Mouse (Mus musculus): ENCODE data around the gene Cyp4a32. TPM values are rescaled to one million over a fixed set of nuclear protein-coding genes. Genes with fewer than 3 reads are reported as not detected.

Gene Cyp4a32
- total RNA-seq (2023): not detected in 4 replicates

GRCm38 (mm10) chr4:115600611-115601010, at the start of gene Cyp4a32:
Cyp4a32 (plus strand) TSS chr4:115600969.

GRCm38 (mm10) chr4:115563401-115563800, 37.4 kb upstream of the Cyp4a32 start, which contains the start of gene Cyp4a31:
Cyp4a31 (plus strand) TSS chr4:115563649.

DNA sequence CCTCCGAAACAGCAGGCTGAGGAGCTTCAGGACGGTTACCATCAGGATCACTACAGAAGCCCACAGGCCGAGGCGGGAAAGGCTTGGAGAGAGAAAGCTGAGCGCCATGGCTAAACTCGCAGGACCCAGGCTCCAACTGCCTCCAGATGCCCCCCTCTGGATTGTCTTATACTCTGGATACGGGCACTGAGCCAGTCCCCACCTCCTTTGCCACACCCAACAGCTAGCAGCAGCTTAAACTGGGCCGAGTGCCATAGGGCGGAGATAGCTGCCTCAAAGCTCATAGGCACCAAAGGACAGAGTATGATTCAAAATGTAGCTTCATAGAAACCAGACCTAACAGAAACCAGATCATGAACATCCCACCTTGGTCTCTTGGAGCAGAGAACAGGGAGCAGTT, 46.8 kb downstream of the Cyp4a32 start, which contains the start of gene Cyp4b1:
Gene Cyp4b1, minus strand, starts transcription at position 144 of the 400 bp plus-strand sequence.

Other genes with a start within 250 kb of the Cyp4a32 start
- gene Cyp4a12b, start 189.3 kb upstream of the Cyp4a32 start, total RNA-seq (2023): not detected in 4 replicates
- not detected in 4 replicates for gene Cyp4a30b, start 148.4 kb upstream of the Cyp4a32 start, total RNA-seq (2023)
- not detected in 4 replicates for gene Cyp4a14, start 104.8 kb upstream of the Cyp4a32 start, total RNA-seq (2023)
- gene Cyp4a10, start 82.7 kb upstream of the Cyp4a32 start, total RNA-seq (2023): not detected in 4 replicates
- not detected in 4 replicates for gene Cyp4a31, start 37.3 kb upstream of the Cyp4a32 start, total RNA-seq (2023)
- gene Cyp4b1, start 46.8 kb downstream of the Cyp4a32 start, total RNA-seq (2023): not detected in 4 replicates
- gene Efcab14, start 136.8 kb downstream of the Cyp4a32 start, total RNA-seq (2023): 40.0 to 46.2 TPM (median 43.4 TPM) in 4 replicates
- gene Tex38, start 180.0 kb downstream of the Cyp4a32 start, total RNA-seq (2023): 0.97 to 1.3 TPM in 2 of 4 replicates, not detected in the others
- gene Atpaf1, start 183.8 kb downstream of the Cyp4a32 start, total RNA-seq (2023): 14.9 to 19.8 TPM (median 17.5 TPM) in 4 replicates
- gene Mob3c, start 227.1 kb downstream of the Cyp4a32 start, total RNA-seq (2023): 13.3 to 22.7 TPM (median 15.3 TPM) in 4 replicates
- 57.5 to 69.7 TPM (median 64.2 TPM) in 4 replicates for gene Mknk1, start 238.2 kb downstream of the Cyp4a32 start, total RNA-seq (2023)